Comparison of ENCODE assay signal across 22 mouse cellular contexts in the genomic region with DNA sequence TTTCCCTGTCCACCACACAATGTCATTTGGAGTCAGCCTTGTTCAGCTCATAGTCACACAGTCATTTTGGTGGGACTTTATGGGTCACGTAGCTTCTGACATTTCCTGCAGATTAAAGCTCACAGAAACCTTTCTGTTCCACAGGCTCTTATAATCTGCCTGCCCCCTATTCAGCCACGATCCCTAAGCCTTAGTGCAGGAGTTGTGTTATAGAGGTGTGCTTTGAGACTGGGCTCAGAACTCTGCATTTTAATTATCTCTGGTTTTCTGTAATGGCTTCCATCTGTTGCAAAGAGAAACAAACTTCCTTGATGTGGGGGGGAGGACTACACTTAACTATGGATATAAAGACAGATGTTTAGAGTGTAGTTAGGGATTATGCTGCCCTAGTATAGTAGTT.
DNase-seq lines count a peak whose midpoint lies in the region; ATAC-seq lines count a peak whose summit lies in the region.
"Had no signal": no experiment of that assay in that cellular context is flagged by ENCODE, and none has a peak within 500 bp of the region (broad histone marks: within the 10 kb centered on the region; RNA-seq: fewer than 3 reads in every experiment).

No protein-coding gene starts in this region.

- H3K9ac ChIP-seq in embryonic facial prominence, embryonic 12.5 days = no peak overlapping the region
- H3K9ac ChIP-seq in hindbrain, embryonic 11.5 days (ENCODE audit: low read depth, low read length) = no peak overlapping the region
- H3K9ac ChIP-seq: forebrain, embryonic 13.5 days; forebrain, postnatal 0 days; heart, embryonic 15.5 days; hindbrain, embryonic 14.5 days had no signal

- peak; percentile 17 for DNase-seq in embryo, embryonic 11 days
- DNase-seq in hindlimb bud, embryonic 11.5 days (ENCODE audit: extremely low spot score, low read depth, low spot score) = peak; percentile 8
- DNase-seq in cerebellum, postnatal 36 days = no peak
- no peak for DNase-seq in hindbrain, embryonic 11.5 days (ENCODE audit: low spot score)
- no peak for DNase-seq in kidney, adult 11 months
- DNase-seq: adrenal gland, postnatal 14 days; cerebellum, adult 11-12 months; cerebellum, adult 9-10 months; cerebellum, postnatal 25 days; forebrain, postnatal 0 days; gastrocnemius, postnatal 36 days; heart, adult 2 months; heart, postnatal 14 days had no signal

- H3K36me3 ChIP-seq in embryonic facial prominence, embryonic 12.5 days = no peaks in the 10 kb centered on the region
- H3K36me3 ChIP-seq in hindbrain, embryonic 11.5 days (ENCODE audit: control insufficient read depth, insufficient read depth, low read length) = no peaks in the 10 kb centered on the region
- H3K36me3 ChIP-seq: heart, embryonic 15.5 days had no signal

- no peaks in the 10 kb centered on the region for H3K4me1 ChIP-seq in embryonic facial prominence, embryonic 12.5 days
- H3K4me1 ChIP-seq in hindbrain, embryonic 11.5 days (replicated peaks; ENCODE audit: control insufficient read depth, insufficient read depth, low read length) = no peaks in the 10 kb centered on the region
- H3K4me1 ChIP-seq: forebrain, embryonic 13.5 days; heart, embryonic 15.5 days had no signal

- H3K27ac ChIP-seq in embryonic facial prominence, embryonic 12.5 days = no peak overlapping the region
- H3K27ac ChIP-seq in hindbrain, embryonic 11.5 days (ENCODE audit: low read depth, low read length) = no peak overlapping the region
- H3K27ac ChIP-seq: forebrain, embryonic 13.5 days; heart, adult 2 months; heart, embryonic 15.5 days; hindbrain, embryonic 14.5 days had no signal

- H3K9me3 ChIP-seq in embryonic facial prominence, embryonic 12.5 days = no peaks in the 10 kb centered on the region
- no peaks in the 10 kb centered on the region for H3K9me3 ChIP-seq in hindbrain, embryonic 11.5 days (ENCODE audit: control insufficient read depth, low read length)
- H3K9me3 ChIP-seq: forebrain, embryonic 13.5 days; heart, embryonic 15.5 days had no signal

- no peak overlapping the region for H3K4me3 ChIP-seq in embryonic facial prominence, embryonic 12.5 days
- H3K4me3 ChIP-seq in hindbrain, embryonic 11.5 days (ENCODE audit: low read depth, low read length) = no peak overlapping the region
- H3K4me3 ChIP-seq: forebrain, embryonic 13.5 days; heart, adult 2 months; heart, embryonic 15.5 days had no signal

- no peaks in the 10 kb centered on the region for H3K27me3 ChIP-seq in embryonic facial prominence, embryonic 12.5 days
- no peaks in the 10 kb centered on the region for H3K27me3 ChIP-seq in hindbrain, embryonic 11.5 days (ENCODE audit: control insufficient read depth, insufficient read depth, low read length)
- H3K27me3 ChIP-seq: CH12.LX; forebrain, embryonic 13.5 days; heart, embryonic 15.5 days; Patski had no signal

- H3K4me2 ChIP-seq in embryonic facial prominence, embryonic 12.5 days (replicated peaks) = no peak overlapping the region
- no peak overlapping the region for H3K4me2 ChIP-seq in hindbrain, embryonic 11.5 days (replicated peaks; ENCODE audit: low read depth, low read length)
- H3K4me2 ChIP-seq: forebrain, embryonic 13.5 days; heart, embryonic 11.5 days; heart, embryonic 15.5 days; hindbrain, embryonic 14.5 days had no signal

- 0 out of 2 replicates have a peak, but pooled peaks have one; percentile 47 for ATAC-seq in embryonic facial prominence, embryonic 12.5 days (ENCODE audit: insufficient number of reproducible peaks, insufficient read depth, low FRiP score, low TSS enrichment)
- ATAC-seq in hindbrain, embryonic 11.5 days (ENCODE audit: low FRiP score) = no peak
- ATAC-seq: activated CD4-positive, CD25-positive, alpha-beta regulatory T cell, adult 4 months; forebrain, embryonic 13.5 days; forebrain, postnatal 0 days; intestine, embryonic 16.5 days; Patski had no signal

- 25% methylated on average over 2 of the region's 2 CpGs for WGBS in embryonic facial prominence, embryonic 12.5 days
- 81% methylated on average over 2 of the region's 2 CpGs for WGBS in hindbrain, embryonic 11.5 days

Comparison
In these comparisons a context has a peak if more than half of its experiments do, and no peak if none do; other contexts are left out.
1. DNase-seq: peak in embryo, embryonic 11 days (single experiment) and hindlimb bud, embryonic 11.5 days (single experiment); none in cerebellum, postnatal 36 days (0 of 2), hindbrain, embryonic 11.5 days (single experiment) and kidney, adult 11 months (single experiment).